ENCODE assay signal across 13 mouse cellular contexts in genomic region chr4:3213349-3213748, GRCm38 (mm10). TPM values are rescaled to one million over a fixed set of nuclear protein-coding genes. Genes with fewer than 3 reads are reported as not detected.
"Had no signal": no experiment of that assay in that cellular context is flagged by ENCODE, and none has a peak within 500 bp of the region (broad histone marks: within the 10 kb centered on the region; RNA-seq: fewer than 3 reads in every experiment).

No protein-coding gene starts in this region.

RNA-seq across cellular contexts. Expression of gene Vmn1r3, which starts 28.2 kb away (rescaled TPM):
- polyA plus RNA-seq: neural tube, embryonic 13.5 days; neural tube, embryonic 14.5 days; neural tube, embryonic 15.5 days; small intestine, adult 2 months; spleen, adult 2 months; stomach, embryonic 14.5 days; stomach, embryonic 15.5 days; stomach, embryonic 16.5 days; stomach, postnatal 0 days; testis, adult 2 months; thymus, postnatal 0 days; urinary bladder, adult 2 months had no signal

RNA-seq across cellular contexts. Expression of gene Vmn1r2, which starts 46.2 kb away (rescaled TPM):
- polyA plus RNA-seq: neural tube, embryonic 13.5 days; neural tube, embryonic 14.5 days; neural tube, embryonic 15.5 days; small intestine, adult 2 months; spleen, adult 2 months; stomach, embryonic 14.5 days; stomach, embryonic 15.5 days; stomach, embryonic 16.5 days; stomach, postnatal 0 days; testis, adult 2 months; thymus, adult 2 months; thymus, postnatal 0 days; urinary bladder, adult 2 months had no signal
